Mouse (Mus musculus): ENCODE data around the gene Lin54. TPM values are rescaled to one million over a fixed set of nuclear protein-coding genes. Genes with fewer than 3 reads are reported as not detected.

The Lin54 gene
- polyA plus RNA-seq, 1 experiment from 2014 or later = 11.2 TPM

DNA sequence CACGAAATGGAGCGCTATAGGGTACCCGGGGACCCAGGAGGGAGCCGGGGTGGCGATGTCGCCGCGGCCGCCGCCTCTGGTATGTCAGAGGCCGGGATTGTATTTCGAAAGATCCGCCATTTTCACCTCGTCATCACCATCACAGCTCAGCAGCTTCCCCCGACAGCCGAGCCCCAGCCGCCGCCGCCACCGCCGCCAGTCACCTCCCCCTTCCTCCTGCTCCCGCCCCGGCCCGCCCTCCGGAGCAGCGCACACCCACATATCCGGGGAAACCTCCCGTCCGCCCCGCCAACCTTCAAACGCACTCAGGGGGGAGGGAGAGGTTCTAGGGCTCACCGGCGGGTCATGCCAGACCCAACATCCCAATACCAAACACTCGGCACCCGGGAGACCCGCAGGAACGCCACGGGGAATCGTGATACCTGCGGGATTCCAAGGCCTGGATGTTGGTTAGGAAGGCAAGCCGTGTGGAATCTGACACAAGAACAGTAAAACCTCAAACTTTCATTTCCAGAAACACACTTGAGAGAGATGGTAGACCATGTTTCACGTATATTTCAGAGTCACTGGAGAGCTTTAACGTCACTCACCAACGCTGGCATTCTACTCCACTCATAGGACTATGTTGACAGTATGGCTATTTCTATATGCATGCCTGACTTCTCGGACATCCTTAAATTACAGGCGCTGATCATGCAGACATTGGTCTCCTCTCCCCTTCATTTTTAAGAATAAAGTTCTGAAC is 1.8 kb downstream of the Lin54 start:
- no peaks in the 10 kb centered on the region for H3K9me3 ChIP-seq (ENCODE audit: low read length)
- H3K27me3 ChIP-seq (ENCODE audit: insufficient read depth, low read length) = no peaks in the 10 kb centered on the region
- no peaks in the 10 kb centered on the region for H3K36me3 ChIP-seq (ENCODE audit: insufficient read depth, low read length)
- peak overlapping the region; percentile 96 for H3K4me2 ChIP-seq (replicated peaks; ENCODE audit: low read depth, low read length)
- peaks cover 18% of the 10 kb centered on the region for H3K4me1 ChIP-seq (ENCODE audit: insufficient read depth, low read length)
- H3K9ac ChIP-seq (replicated peaks; ENCODE audit: low read length) = peak overlapping the region; percentile 87
- H3K4me3 ChIP-seq (ENCODE audit: low read length) = peak overlapping the region; percentile 85
- WGBS = under 1% methylated on average over 45 of the region's 46 CpGs
- peak overlapping the region; percentile 51 for H3K27ac ChIP-seq (ENCODE audit: low read length)
- ATAC-seq (ENCODE audit: low FRiP score, low TSS enrichment) = peak; percentile 83

DNA sequence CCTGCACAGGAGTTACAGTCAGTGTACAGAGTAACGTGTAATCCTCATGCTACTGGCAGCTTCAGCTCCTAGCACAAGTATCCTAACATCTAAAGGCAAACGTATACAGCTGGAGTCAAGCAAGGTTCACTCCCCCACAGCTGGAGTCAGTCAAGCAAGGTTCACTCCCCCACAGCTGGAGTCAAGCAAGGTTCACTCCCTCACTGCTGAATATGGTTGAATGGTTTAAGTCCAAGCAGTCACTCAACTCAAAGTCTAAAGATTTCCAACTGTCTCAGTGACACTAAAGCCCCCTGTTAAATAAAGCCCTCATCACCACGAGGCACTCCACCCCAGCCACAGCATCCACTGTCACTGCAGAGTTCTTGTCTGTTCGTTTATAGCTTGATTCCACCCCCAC is 8.7 kb downstream of the Lin54 start:
- WGBS = 13% methylated on average over 4 of the region's 4 CpGs
- Histone ChIP-seq H3K9ac (replicated peaks; ENCODE audit: low read length) (no peak overlapping the region), H3K9me3 (ENCODE audit: low read length) (no peaks in the 10 kb centered on the region), H3K4me2 (replicated peaks; ENCODE audit: low read depth, low read length) (no peak overlapping the region), H3K4me1 (ENCODE audit: insufficient read depth, low read length) (peaks cover 18% of the 10 kb centered on the region), H3K27ac (ENCODE audit: low read length) (0 out of 2 replicates have a peak overlapping the region, but pooled peaks have one; percentile 52), H3K4me3 (ENCODE audit: low read length) (no peak overlapping the region), H3K36me3 (ENCODE audit: insufficient read depth, low read length) (no peaks in the 10 kb centered on the region), H3K27me3 (ENCODE audit: insufficient read depth, low read length) (no peaks in the 10 kb centered on the region)
- ATAC-seq (ENCODE audit: low FRiP score, low TSS enrichment) = peak; percentile 85

DNA sequence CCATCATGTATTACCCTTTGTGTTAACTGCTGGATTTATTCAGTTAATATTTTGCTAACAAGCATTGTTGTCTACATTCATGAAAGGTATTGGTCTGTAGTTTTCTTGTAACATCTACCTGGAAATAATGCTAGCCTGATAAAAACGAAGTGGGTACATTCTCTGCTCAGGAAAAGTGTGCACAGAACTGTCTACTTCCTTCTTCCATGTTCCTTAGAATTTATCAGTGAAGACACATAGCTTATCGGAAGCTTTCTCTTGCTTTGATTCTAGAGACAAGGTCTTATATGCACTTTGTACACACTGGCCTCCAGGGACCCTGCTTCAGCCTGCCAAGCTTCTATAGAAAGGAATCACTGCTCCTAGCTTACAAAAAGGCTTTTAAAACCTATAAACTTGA is 11.1 kb downstream of the Lin54 start:
- no peak for ATAC-seq (ENCODE audit: low FRiP score, low TSS enrichment)

DNA sequence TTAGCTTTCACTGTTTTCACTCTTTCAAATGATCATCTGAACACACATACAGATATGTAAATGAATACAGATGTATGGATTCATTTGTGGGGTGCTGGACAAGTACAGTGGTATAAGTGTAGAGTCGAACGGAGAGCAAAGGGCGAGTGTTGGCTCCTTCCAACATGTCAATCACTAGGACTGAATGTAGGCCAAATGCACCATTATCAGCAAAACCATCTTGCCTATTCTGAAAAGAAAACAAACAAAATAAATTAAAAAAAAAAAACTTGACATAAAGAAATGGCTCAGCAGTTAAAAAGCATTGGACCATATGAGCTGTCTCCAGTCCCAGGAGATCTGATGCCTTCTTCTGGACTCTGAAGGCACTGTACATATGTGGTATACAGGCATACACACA is 12.2 kb downstream of the Lin54 start:
- no peaks in the 10 kb centered on the region for H3K27me3 ChIP-seq (ENCODE audit: insufficient read depth, low read length)
- 95% methylated on average over 3 of the region's 3 CpGs for WGBS
- ATAC-seq (ENCODE audit: low FRiP score, low TSS enrichment) = no peak

More for the DNA sequence above, 11.1 kb downstream of the Lin54 start:
- no peaks in the 10 kb centered on the region for H3K9me3 ChIP-seq (ENCODE audit: low read length)
- peaks cover 8% of the 10 kb centered on the region; the same call in 1 of the 2 replicates for H3K36me3 ChIP-seq (ENCODE audit: insufficient read depth, low read length)
- no peak overlapping the region for H3K4me3 ChIP-seq (ENCODE audit: low read length)
- H3K4me2 ChIP-seq (replicated peaks; ENCODE audit: low read depth, low read length) = no peak overlapping the region
- H3K9ac ChIP-seq (replicated peaks; ENCODE audit: low read length) = no peak overlapping the region
- peaks cover 18% of the 10 kb centered on the region for H3K4me1 ChIP-seq (ENCODE audit: insufficient read depth, low read length)
- no peak overlapping the region for H3K27ac ChIP-seq (ENCODE audit: low read length)
- H3K27me3 ChIP-seq (ENCODE audit: insufficient read depth, low read length) = no peaks in the 10 kb centered on the region
- WGBS = 82% methylated on average over 2 of the region's 2 CpGs

DNA sequence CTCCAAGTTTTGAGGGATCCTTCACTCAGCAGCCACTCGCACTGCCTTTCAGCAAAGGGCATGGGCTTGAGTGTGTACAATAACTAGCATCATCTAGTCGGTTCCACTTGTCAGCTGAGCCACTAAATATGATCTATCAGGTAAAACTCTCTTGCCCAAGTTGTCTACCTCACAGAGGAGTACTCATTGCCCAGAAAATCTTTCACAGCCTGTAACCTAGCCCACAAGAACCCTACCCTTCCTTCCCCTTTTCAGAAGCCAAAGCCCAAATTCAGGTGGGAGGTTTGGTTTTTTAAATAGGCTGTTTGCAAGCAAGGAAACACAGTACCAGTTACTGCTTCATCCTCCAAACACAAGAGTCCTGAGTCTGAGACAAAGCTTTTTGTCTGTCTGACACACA is 13.3 kb downstream of the Lin54 start:
- H3K27ac ChIP-seq (ENCODE audit: low read length) = no peak overlapping the region
- whole genome bisulfite sequencing = 83% methylated on average over 2 of the region's 2 CpGs
- H3K4me2 ChIP-seq (replicated peaks; ENCODE audit: low read depth, low read length) = no peak overlapping the region
- no peak overlapping the region for H3K9ac ChIP-seq (replicated peaks; ENCODE audit: low read length)
- peaks cover 14% of the 10 kb centered on the region; the same call in 1 of the 2 replicates for H3K36me3 ChIP-seq (ENCODE audit: insufficient read depth, low read length)
- no peaks in the 10 kb centered on the region for H3K9me3 ChIP-seq (ENCODE audit: low read length)
- no peak overlapping the region for H3K4me3 ChIP-seq (ENCODE audit: low read length)
- no peak for ATAC-seq (ENCODE audit: low FRiP score, low TSS enrichment)
- peaks cover 18% of the 10 kb centered on the region for H3K4me1 ChIP-seq (ENCODE audit: insufficient read depth, low read length)
- no peaks in the 10 kb centered on the region for H3K27me3 ChIP-seq (ENCODE audit: insufficient read depth, low read length)

More for the DNA sequence above, 12.2 kb downstream of the Lin54 start:
- no peak overlapping the region for H3K9ac ChIP-seq (replicated peaks; ENCODE audit: low read length)
- H3K4me2 ChIP-seq (replicated peaks; ENCODE audit: low read depth, low read length) = no peak overlapping the region
- H3K36me3 ChIP-seq (ENCODE audit: insufficient read depth, low read length) = peaks cover 13% of the 10 kb centered on the region; the same call in 1 of the 2 replicates
- no peak overlapping the region for H3K4me3 ChIP-seq (ENCODE audit: low read length)
- no peak overlapping the region for H3K27ac ChIP-seq (ENCODE audit: low read length)
- peaks cover 18% of the 10 kb centered on the region for H3K4me1 ChIP-seq (ENCODE audit: insufficient read depth, low read length)
- no peaks in the 10 kb centered on the region for H3K9me3 ChIP-seq (ENCODE audit: low read length)

DNA sequence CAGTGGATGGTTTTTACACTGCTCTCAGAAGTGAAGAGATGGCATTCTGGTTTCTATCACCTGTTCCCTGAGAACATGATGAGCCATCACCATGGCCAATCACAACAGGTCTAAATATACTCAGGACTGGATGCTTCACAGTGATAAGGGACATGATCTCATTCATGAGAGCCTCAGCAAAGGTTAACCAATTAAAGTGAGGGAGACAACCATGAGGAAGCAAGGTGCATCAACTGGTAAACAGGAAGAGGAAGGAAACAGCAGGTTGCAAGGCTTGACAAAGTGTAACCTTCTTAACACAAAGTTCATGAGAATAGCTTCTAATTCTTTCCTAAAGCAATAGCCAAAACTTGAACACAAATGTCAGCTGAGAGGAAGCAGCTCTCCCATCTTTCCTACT is 16.9 kb downstream of the Lin54 start:
- H3K36me3 ChIP-seq (ENCODE audit: insufficient read depth, low read length) = peaks cover 16% of the 10 kb centered on the region; the same call in 1 of the 2 replicates
- no peak overlapping the region for H3K4me3 ChIP-seq (ENCODE audit: low read length)
- H3K27ac ChIP-seq (ENCODE audit: low read length) = no peak overlapping the region
- no peaks in the 10 kb centered on the region for H3K4me1 ChIP-seq (ENCODE audit: insufficient read depth, low read length)
- no peaks in the 10 kb centered on the region for H3K9me3 ChIP-seq (ENCODE audit: low read length)
- H3K9ac ChIP-seq (replicated peaks; ENCODE audit: low read length) = no peak overlapping the region
- ATAC-seq (ENCODE audit: low FRiP score, low TSS enrichment) = no peak
- no peaks in the 10 kb centered on the region for H3K27me3 ChIP-seq (ENCODE audit: insufficient read depth, low read length)
- H3K4me2 ChIP-seq (replicated peaks; ENCODE audit: low read depth, low read length) = no peak overlapping the region

DNA sequence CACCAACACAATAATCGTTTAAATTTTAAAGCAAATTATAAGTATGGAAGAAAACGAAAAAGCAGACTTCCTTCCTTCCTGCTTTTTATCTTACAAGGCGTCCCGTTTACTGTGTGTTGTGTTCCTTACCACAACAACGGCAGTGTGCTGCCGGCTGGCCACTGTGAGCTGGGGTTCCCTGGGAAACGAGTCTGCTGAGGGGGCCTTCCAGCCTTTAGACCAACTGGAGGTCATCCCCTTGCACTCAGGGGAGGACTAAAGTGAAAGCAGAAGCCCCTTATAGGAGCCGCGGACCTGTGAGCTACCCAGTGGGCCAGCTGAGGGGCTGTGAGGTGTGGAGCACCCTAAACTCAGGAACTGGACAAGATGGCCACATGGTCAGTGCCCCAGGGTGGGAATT is 22.8 kb downstream of the Lin54 start:
- Histone ChIP-seq H3K27ac (ENCODE audit: low read length) (no peak overlapping the region), H3K4me1 (ENCODE audit: insufficient read depth, low read length) (no peaks in the 10 kb centered on the region), H3K4me2 (replicated peaks; ENCODE audit: low read depth, low read length) (no peak overlapping the region), H3K4me3 (ENCODE audit: low read length) (no peak overlapping the region), H3K36me3 (ENCODE audit: insufficient read depth, low read length) (peaks cover 12% of the 10 kb centered on the region; the same call in 1 of the 2 replicates), H3K9ac (replicated peaks; ENCODE audit: low read length) (no peak overlapping the region), H3K9me3 (ENCODE audit: low read length) (no peaks in the 10 kb centered on the region), H3K27me3 (ENCODE audit: insufficient read depth, low read length) (no peaks in the 10 kb centered on the region)
- ATAC-seq (ENCODE audit: low FRiP score, low TSS enrichment) = no peak
- 80% methylated on average over 9 of the region's 9 CpGs for WGBS

DNA sequence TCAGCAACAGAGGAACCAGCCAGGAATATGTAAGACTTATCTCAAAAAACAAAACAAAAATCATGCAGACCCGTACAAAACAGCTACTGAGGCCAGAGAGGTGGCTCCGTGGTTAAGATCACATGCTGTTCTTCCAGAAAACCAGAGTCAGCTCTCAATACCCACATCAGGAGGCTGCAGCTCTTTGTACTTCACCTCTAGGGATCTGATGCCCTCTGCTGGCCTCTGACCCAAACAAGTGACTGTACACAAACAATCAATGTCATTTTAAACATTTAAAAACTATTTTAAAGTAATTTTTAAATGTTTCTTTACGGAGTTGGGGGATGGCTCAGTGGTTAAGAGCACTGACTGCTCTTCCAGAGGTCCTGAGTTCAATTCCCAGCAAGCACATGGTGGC is 24.1 kb downstream of the Lin54 start:
- no peaks in the 10 kb centered on the region for H3K27me3 ChIP-seq (ENCODE audit: insufficient read depth, low read length)
- H3K4me1 ChIP-seq (ENCODE audit: insufficient read depth, low read length) = no peaks in the 10 kb centered on the region
- H3K9me3 ChIP-seq (ENCODE audit: low read length) = no peaks in the 10 kb centered on the region
- no peak overlapping the region for H3K4me2 ChIP-seq (replicated peaks; ENCODE audit: low read depth, low read length)
- ATAC-seq (ENCODE audit: low FRiP score, low TSS enrichment) = no peak
- WGBS = 83% methylated on average over 3 of the region's 3 CpGs
- no peak overlapping the region for H3K9ac ChIP-seq (replicated peaks; ENCODE audit: low read length)
- no peak overlapping the region for H3K27ac ChIP-seq (ENCODE audit: low read length)
- H3K4me3 ChIP-seq (ENCODE audit: low read length) = no peak overlapping the region
- H3K36me3 ChIP-seq (ENCODE audit: insufficient read depth, low read length) = peaks cover 16% of the 10 kb centered on the region; the same call in 1 of the 2 replicates

DNA sequence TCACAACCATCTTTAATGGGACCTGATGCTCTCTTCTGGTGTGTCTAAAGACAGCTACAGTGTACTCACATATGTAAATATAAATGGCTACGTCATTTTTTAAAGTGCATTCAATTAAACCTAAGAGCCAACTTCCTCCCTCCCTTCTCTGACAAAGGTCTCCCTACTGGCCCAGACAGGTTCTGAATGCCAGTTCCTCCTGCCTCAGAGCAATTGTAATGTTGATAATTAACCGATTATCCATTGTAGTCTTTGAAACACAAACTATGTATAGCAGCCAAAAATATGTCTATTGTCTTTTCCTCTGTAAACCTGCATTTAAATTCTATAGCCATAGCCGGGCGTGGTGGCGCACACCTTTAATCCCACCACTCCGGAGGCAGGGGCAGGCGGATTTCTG is 33.1 kb downstream of the Lin54 start:
- Histone ChIP-seq H3K4me2 (replicated peaks; ENCODE audit: low read depth, low read length) (no peak overlapping the region), H3K27ac (ENCODE audit: low read length) (no peak overlapping the region), H3K4me1 (ENCODE audit: insufficient read depth, low read length) (no peaks in the 10 kb centered on the region), H3K36me3 (ENCODE audit: insufficient read depth, low read length) (peaks cover 9% of the 10 kb centered on the region; the same call in 1 of the 2 replicates), H3K9me3 (ENCODE audit: low read length) (no peaks in the 10 kb centered on the region), H3K9ac (replicated peaks; ENCODE audit: low read length) (no peak overlapping the region), H3K27me3 (ENCODE audit: insufficient read depth, low read length) (no peaks in the 10 kb centered on the region), H3K4me3 (ENCODE audit: low read length) (no peak overlapping the region)
- 95% methylated on average over 7 of the region's 7 CpGs for WGBS
- ATAC-seq (ENCODE audit: low FRiP score, low TSS enrichment) = no peak

DNA sequence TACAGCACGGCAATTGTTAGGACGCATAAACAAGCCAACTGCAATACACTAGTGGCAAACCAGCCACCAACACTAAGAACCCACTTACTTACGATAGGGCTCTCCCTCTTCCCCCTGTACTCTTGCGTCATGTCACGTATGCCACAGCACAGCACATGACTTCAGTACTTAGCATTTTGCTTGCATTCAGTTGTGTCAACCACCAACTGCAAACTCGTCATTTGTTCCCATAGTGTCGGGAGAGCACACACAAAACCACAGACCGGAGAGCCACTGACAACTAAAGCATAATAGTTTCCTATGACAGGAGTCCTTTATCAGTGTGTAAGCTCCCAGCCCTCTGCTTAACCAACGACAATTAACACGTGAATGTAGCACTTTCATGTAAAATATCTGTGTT is 33.8 kb downstream of the Lin54 start:
- ATAC-seq (ENCODE audit: low FRiP score, low TSS enrichment) = no peak
- Histone ChIP-seq H3K4me3 (ENCODE audit: low read length) (no peak overlapping the region), H3K36me3 (ENCODE audit: insufficient read depth, low read length) (peaks cover 6% of the 10 kb centered on the region; the same call in 1 of the 2 replicates), H3K4me1 (ENCODE audit: insufficient read depth, low read length) (no peaks in the 10 kb centered on the region), H3K27me3 (ENCODE audit: insufficient read depth, low read length) (no peaks in the 10 kb centered on the region), H3K9me3 (ENCODE audit: low read length) (no peaks in the 10 kb centered on the region), H3K27ac (ENCODE audit: low read length) (no peak overlapping the region), H3K4me2 (replicated peaks; ENCODE audit: low read depth, low read length) (no peak overlapping the region), H3K9ac (replicated peaks; ENCODE audit: low read length) (no peak overlapping the region)
- 87% methylated on average over 10 of the region's 10 CpGs for WGBS
